Mouse (Mus musculus) megakaryocyte-erythroid progenitor cell, adult 5-6 weeks (primary cell): ENCODE measurements around the gene Ss18l1. TPM values are rescaled to one million over a fixed set of nuclear protein-coding genes. Genes with fewer than 3 reads are reported as not detected.

Experiments used
- ATAC-seq: replicated peaks from 2 replicates; pipeline ENCODE4 v1.8.0; 2016; ENCODE audit warnings: mild to moderate bottlenecking, inconsistent platforms; ENCODE audit not compliant: severe bottlenecking, poor library complexity, low FRiP score, low TSS enrichment
- total RNA-seq, 2 experiments: library from RNA; stranded (forward) in 1 of 2; stranded (reverse) in 1 of 2; fragments of 200-1000, 215-1000 nt in 1 of 2; fragments of >200 nt in 1 of 2; fragmentation: Nextera tagmentation in 1 of 2; gene quantifications; 2 replicates each; pipeline ENCODE4 v1.2.3; 2014 to 2017

The Ss18l1 gene
- total RNA-seq, 2 experiments from 2014 or later = 2.2 to 2.3 TPM

GRCm38 (mm10) chr2:180032925-180033324 is 9.4 kb upstream of the Ss18l1 start:
- ATAC-seq = peak; percentile 73

GRCm38 (mm10) chr2:180033956-180034355 is 8.4 kb upstream of the Ss18l1 start:
- no peak for ATAC-seq

- no peak for ATAC-seq
Measured at GRCm38 (mm10) chr2:180034753-180035152, 7.6 kb upstream of the Ss18l1 start.

- ATAC-seq = no peak
Measured at GRCm38 (mm10) chr2:180040406-180040805, 1.9 kb upstream of the Ss18l1 start.

GRCm38 (mm10) chr2:180041577-180042255 is 593 bp upstream of the Ss18l1 start:
- peak; percentile 4 for ATAC-seq

DNA sequence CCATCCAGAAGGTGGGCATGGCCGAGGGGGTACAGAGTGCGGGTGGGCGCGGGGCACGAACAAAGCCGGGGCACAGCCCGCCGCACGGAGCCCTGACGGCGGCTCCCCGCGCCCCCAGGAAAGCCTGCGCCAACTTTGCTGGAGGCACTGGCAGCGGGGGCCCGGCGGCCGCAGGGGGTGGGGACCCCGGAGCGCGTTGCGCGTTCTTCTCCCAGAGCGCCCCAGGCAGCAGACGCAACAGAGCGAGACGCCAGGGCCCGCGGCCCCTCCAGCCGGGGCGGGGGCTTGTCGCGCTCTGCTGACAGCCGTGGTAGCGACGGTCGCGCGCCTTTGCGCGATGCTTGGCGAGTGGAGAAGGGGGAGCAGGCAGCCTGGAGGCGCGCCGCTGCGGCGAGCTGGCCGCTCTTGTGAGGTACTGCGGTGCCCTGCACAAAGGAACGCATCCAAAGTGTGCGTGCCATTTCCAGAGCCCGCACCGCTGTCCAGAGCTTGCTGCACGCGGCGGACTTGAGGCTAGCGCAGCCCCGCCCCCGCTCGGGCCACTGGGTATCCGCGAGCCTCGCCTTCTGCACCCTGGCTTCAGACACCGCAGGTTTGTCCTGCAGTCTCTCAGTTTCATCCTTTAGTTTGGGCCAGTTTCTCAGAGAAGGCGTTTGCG is 678 bp downstream of the Ss18l1 start:
- ATAC-seq = 0 out of 2 replicates have a peak, but pooled peaks have one; percentile 15

- peak; percentile 36; the same call in 1 of the 2 replicates for ATAC-seq
Measured at GRCm38 (mm10) chr2:180045283-180045682, 3.0 kb downstream of the Ss18l1 start.

DNA sequence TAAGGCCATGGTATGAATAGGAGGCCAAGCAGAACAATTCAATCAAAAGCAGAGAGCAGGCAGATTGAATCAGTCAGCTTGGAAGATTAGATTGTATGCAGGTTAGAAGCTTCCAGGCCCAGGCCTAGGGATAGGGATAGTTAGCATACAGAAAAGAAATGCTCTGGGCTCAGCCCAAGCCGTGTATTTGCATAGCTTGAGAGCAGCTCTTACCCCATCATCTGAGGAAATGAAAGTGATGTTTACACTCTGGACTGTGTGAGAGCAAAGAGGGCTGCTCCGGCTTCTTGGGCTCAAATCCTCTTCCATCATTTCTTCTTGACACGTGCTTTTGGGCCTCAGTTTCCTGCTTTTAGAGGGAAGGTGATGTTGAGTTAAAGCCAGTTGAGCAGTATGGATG is 5.3 kb downstream of the Ss18l1 start:
- no peak for ATAC-seq

GRCm38 (mm10) chr2:180047980-180048635 is 5.8 kb downstream of the Ss18l1 start:
- ATAC-seq = no peak

DNA sequence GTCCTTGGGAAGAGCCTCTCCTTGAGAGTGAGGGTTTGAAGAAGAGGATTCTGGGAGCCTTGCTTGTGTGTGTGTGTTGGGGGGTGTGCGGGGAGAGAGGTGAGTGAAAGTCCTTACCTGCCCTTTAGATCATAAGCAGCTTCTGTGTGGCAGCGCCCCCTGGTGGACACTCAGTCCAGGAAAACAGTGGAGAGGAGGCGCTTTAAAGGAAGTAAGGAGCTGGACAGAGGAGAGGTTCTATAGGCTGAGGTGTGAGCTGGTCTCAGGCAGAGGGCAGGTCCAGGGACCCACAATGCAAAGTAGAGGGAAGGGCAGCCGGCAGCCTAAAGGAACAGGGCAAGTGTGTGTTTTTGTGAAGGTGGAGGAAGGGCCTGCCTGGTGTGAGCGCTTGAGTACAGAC is 8.7 kb downstream of the Ss18l1 start:
- ATAC-seq = peak; percentile 81

GRCm38 (mm10) chr2:180051986-180052733 is 9.9 kb downstream of the Ss18l1 start:
- peak; percentile 39; the same call in 1 of the 2 replicates for ATAC-seq

DNA sequence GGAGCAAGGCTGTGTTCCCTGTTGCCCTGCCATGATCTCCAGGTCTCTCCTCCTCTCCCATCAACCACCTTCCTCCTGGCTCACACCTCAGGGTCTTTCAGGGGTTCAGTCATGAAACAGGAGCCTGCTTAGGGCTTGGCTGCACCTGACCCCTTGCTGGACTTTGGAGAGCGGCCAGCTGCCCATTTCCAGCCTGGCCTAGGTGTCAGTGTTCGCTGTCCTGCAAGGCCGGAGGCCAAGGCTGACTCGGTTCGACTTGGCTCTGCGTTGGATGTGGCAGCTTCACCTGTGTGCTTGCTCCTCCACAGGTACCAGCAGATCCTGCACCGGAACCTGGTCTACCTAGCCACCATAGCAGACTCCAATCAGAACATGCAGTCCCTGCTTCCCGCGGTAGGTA is 10.7 kb downstream of the Ss18l1 start:
- ATAC-seq = no peak

DNA sequence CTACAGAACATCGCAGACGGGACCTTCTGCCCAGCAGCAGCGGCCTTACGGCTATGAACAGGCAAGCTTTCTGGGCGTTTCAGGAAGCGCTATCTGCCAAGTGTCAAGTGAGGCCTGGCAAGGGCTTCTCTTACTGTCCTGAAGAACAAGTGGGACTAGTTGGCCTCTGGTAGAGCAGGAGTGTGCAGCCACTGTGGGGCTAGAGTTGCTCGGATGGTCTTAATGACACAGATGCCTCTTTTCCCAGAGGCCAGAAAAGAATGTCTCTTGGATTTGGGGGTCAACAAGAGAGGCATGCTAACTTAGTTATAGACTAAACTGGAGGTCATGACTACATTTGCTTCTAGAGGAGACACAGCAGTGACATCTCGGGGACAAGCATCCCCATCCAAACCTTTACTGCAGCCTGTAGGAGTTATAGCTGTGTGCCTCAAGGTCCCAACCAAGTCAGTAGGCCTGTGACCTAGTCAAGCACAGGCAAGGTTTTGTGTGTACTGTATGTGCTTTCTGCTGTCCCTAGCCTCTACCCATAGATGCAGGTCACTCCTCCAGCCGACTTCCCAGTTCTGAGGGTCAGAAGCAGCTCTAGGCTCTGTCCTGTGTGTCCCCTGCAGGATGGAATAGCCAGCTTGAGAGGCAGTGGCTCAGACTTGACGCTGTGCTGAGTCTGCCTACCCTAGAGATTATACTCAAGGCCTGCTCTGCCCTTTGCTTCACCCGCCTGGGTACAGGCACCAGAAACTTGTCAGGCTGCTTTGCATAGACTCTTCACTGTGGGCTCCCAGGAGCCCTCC is 21.2 kb downstream of the Ss18l1 start:
- ATAC-seq = 0 out of 2 replicates have a peak, but pooled peaks have one; percentile 15

- ATAC-seq = peak; percentile 50
Measured at GRCm38 (mm10) chr2:180069770-180070480, 27.6 kb downstream of the Ss18l1 start.

- ATAC-seq = peak; percentile 91
Measured at GRCm38 (mm10) chr2:180070481-180071453, 28.5 kb downstream of the Ss18l1 start, which contains the start of gene Mtg2. Mtg2 (plus strand) TSS chr2:180070588.

DNA sequence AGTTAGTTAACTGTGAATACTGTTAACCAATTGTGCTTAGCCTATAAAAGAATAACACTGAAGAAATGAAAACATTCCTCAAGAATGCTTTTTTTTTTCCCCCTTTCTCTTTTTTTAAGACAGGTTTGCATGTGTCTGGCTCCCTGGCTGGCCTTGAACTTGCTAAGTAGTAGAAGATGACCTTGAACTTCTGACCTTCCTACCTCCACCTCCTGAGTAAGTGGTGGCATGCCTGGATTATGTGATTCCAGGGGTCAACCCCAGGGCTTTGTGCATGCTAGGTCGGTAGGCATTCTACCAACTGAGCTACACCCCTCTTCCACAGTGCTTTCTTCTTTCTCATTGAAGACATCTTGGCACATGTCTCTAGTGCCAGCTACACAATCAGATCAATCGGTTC is 29.4 kb downstream of the Ss18l1 start:
- no peak for ATAC-seq

GRCm38 (mm10) chr2:180072886-180073285 is 30.6 kb downstream of the Ss18l1 start:
- ATAC-seq = no peak
